Mouse (Mus musculus) G1E (cell line): ENCODE data around the gene Rpgr.

ENCODE experiments used
- CTCF ChIP-seq: IDR thresholded peaks from 2 replicates; pipeline ENCODE4 v1.5.1; 2012; ENCODE audit warnings: low read depth, low read length, inconsistent platforms, mixed read lengths
- GATA1 ChIP-seq: IDR thresholded peaks from 2 replicates; pipeline ENCODE4 v1.6.1; 2012; ENCODE audit warnings: borderline replicate concordance, low read length, inconsistent platforms, mixed read lengths
- GATA2 ChIP-seq: IDR thresholded peaks from 2 replicates; pipeline ENCODE4 v1.6.1; 2012; ENCODE audit warnings: low read depth, low read length, inconsistent platforms, borderline replicate concordance
- POLR2AphosphoS5 ChIP-seq: IDR thresholded peaks from 2 replicates; pipeline ENCODE4 v1.6.1; 2012; ENCODE audit warnings: low read depth, low read length, inconsistent platforms; ENCODE audit not compliant: insufficient replicate concordance
- TAL1 ChIP-seq: conservative IDR thresholded peaks from 2 replicates; pipeline ENCODE4 v1.6.1; 2012; ENCODE audit warnings: low read depth, low read length, inconsistent platforms, mixed read lengths

GRCm38 (mm10) chrX:10251852-10252504 lies 35.3 kb upstream of the Rpgr start, which contains the start of gene Otc:
- no peak for TF ChIP-seq CTCF
- TF ChIP-seq GATA1: no peak
- TF ChIP-seq POLR2AphosphoS5: no peak
- no peak for TF ChIP-seq TAL1
- TF ChIP-seq GATA2: no peak
